Mouse (Mus musculus) right cerebral cortex, postnatal 10 days (tissue): ENCODE measurements around the gene Pira2.
"Not testable (repeated sequence)": the region's sequence is repeated elsewhere in the genome, so short reads cannot be mapped to it uniquely, and the experiment has no call there.

Experiments
- DNase-seq, 2 experiments: peaks; one replicate each; pipeline ENCODE4 v3.0.0; 2021; ENCODE audit warnings: low spot score in 2 of 2

Pira2 gene

DNA sequence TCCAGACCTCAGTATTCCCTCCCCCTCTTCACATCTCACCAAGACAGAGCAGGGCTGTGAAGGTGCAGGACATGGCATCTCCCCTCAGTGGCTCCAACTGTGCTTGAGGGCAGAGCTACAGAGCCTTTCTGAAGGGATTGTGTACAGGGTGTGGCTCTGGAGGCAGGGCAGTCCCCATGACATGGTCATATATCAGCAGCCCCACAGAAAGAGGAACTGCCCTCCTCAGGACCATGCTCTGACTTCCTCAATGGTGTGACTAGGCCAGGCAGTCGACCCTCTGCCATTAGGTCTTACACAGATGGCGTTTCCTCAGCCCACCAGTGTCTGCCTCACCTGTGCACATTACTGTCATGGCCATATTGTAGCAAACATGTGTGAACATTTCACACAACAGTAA is at the start of gene Pira2:
TSS of gene Pira2 (minus strand) at position 101 of the 400 bp plus-strand sequence.
- DNase-seq = not testable (repeated sequence)

DNA sequence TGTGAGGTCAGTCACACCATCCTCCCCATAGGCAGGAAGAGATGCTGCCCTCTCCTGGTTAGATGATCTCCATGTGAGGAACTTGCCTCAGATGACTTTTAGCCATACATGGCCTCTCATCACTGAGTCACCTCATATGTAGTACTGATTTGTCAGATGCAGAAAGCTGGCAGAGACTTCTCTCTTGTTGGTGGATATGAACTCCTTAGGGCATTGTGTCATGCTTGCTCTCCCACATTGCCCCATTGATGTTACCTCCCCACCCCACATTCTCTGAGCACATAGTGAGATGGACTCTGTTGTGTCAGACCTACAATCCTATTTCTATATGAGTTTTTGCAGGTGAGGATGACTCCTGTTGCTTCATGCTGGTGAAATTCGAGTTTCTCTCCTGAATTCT is 30.2 kb upstream of the Pira2 start:
- DNase-seq = not testable (repeated sequence)

DNA sequence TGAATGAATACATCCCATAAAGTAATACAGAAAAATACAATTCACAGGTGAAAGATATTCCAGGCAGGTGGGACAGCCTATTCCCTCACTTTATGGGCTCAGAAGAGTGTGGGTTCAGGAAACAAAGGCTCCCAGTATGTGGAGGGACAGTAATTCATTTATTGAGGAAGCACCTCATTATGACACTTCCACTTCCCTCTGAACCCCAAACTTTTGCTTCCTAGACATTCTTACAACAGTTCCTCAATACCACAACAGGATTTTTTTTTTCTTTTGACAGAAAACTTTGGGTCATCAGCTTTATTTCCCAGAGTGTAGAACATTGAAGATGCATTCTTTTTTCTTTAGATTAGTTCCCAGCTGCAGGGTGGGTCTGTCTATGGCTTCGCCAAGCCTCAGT is 7.0 kb downstream of the Pira2 start:
- DNase-seq = not testable (repeated sequence)

DNA sequence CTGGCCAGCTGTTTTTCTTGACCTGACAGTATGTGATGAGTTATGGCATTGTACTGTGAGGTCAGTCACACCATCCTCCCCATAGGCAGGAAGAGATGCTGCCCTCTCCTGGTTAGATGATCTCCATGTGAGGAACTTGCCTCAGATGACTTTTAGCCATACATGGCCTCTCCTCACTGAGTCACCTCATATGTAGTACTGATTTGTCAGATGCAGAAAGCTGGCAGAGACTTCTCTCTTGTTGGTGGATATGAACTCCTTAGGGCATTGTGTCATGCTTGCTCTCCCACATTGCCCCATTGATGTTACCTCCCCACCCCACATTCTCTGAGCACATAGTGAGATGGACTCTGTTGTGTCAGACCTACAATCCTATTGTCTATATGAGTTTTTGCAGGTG is 14.2 kb downstream of the Pira2 start:
- not testable (repeated sequence) for DNase-seq

DNA sequence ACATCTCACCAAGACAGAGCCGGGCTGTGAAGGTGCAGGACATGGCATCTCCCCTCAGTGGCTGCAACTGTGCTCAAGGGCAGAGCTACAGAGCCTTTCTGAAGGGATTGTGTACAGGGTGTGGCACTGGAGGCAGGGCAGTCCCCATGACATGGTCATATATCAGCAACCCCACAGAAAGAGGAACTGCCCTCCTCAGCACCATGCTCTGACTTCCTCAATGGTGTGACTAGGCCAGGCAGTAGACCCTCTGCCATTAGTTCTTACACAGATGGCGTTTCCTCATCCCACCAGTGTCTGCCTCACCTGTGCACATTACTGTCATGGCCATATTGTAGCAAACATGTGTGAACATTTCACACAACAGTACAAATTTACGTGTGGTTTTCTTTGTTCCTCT is 19.3 kb downstream of the Pira2 start, which contains the start of gene Gm15448:
TSS of gene Gm15448 (minus strand) at position 89 of the 400 bp plus-strand sequence.
- DNase-seq = not testable (repeated sequence)

DNA sequence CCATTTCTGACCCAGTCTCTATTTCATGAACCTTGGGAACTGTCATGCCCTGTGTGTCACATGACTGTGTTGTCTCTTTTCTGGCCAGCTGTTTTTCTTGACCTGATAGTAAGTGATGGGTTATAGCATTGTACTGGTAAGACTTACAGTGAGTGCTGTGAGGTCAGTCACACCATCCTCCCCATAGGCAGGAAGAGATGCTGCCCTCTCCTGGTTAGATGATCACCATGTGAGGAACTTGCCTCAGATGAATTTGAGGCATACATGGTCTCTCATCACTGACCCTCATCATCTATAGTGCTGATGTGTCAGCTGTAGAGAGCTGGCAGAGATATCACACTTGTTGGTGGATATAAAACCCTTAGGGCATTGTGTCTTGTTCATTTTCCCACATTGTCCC is 32.9 kb downstream of the Pira2 start:
- not testable (repeated sequence) for DNase-seq

DNA sequence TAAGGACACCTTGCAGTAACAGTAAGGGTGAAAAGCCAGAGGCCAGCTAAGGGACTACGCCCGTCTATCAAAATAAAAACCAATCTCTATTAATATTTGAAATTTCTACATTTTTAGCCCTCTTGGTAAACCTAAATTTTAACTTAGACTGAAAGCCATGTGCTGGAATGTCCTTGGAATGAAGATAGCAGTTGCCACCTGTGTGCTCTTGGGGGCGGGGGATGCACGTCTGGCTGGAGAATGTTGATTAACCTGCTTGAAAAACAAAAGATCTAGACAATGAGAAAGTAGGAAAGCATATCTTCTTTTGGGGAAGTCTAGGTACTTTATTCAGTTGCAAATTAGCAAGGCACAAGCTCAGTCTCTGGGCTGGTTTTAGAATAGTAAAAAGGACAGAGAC is 41.9 kb downstream of the Pira2 start:
- not testable (repeated sequence) for DNase-seq

DNA sequence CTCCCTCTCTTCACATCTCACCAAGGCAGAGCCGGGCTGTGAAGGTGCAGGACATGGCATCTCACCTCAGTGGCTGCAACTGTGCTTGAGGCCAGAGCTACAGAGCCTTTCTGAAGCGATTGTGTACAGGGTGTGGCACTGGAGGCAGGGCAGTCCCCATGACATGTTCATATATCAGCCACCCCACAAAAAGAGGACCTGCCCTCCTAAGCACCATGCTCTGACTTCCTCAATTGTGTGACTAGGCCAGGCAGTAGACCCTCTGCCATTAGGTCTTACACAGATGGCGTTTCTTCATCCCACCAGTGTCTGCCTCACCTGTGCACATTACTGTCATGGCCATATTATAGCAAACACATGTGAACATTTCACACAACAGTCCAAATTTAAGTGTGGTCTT is 44.9 kb downstream of the Pira2 start:
- not testable (repeated sequence) for DNase-seq

DNA sequence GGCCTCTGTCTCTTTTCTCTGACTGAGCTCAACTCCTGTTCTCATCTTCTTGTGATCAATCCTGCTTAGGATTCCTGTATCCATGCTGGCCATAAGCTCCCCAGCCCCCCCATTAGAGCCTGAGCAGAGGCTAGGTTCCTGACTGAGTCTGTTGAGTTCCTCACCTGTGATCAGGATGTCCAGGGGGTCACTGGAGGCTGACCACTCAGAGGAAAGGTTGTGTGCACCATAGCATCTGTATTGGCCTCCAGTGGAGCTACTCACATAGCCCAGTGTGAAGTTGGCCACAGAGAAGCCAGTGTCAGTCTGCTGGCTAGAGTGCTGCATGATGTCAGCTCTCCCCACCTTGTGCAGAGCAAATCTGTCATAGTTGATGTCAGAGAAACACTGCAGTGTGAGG is 48.6 kb downstream of the Pira2 start:
- not testable (repeated sequence) for DNase-seq
